Mouse (Mus musculus): ENCODE results near the gene Ifi208. TPM values are rescaled to one million over a fixed set of nuclear protein-coding genes. Genes with fewer than 3 reads are reported as not detected.
"Not testable (repeated sequence)": the region's sequence is repeated elsewhere in the genome, so short reads cannot be mapped to it uniquely, and the experiment has no call there.

The Ifi208 gene
- 0.92 and 0.99 TPM in 2 replicates for polyA plus RNA-seq (2012; rRNA removed)

GRCm38 (mm10) chr1:173673458-173674097 is at the start of gene Ifi208:
Ifi208 (plus strand) TSS chr1:173673675.
- not testable (repeated sequence) for DNase-seq (ENCODE audit: low read depth, low spot score)
- 39% methylated on average over 3 of the region's 3 CpGs for WGBS

GRCm38 (mm10) chr1:173624052-173624451 is 49.4 kb upstream of the Ifi208 start:
- WGBS: 88% methylated on average over 2 of the region's 2 CpGs

GRCm38 (mm10) chr1:173626686-173627085 is 46.8 kb upstream of the Ifi208 start:
- DNase-seq (ENCODE audit: low read depth, low spot score): no peak
- 63% methylated on average over 2 of the region's 2 CpGs for WGBS

More at GRCm38 (mm10) chr1:173624052-173624451, 49.4 kb upstream of the Ifi208 start:
- DNase-seq (ENCODE audit: low read depth, low spot score): no peak

- WGBS: 46% methylated on average over 2 of the region's 2 CpGs
- DNase-seq (ENCODE audit: low read depth, low spot score): not testable (repeated sequence)
Observed at GRCm38 (mm10) chr1:173630622-173631021, 42.9 kb upstream of the Ifi208 start, which contains the start of gene Ifi209. Ifi209 (plus strand) TSS chr1:173630917.

- WGBS: 80% methylated on average over 5 of the region's 5 CpGs
- no peak for DNase-seq (ENCODE audit: low read depth, low spot score)
Observed at GRCm38 (mm10) chr1:173633969-173634645, 39.4 kb upstream of the Ifi208 start.

- 72% methylated on average over 2 of the region's 2 CpGs for WGBS
- no peak for DNase-seq (ENCODE audit: low read depth, low spot score)
Observed at GRCm38 (mm10) chr1:173645393-173645792, 28.1 kb upstream of the Ifi208 start.

GRCm38 (mm10) chr1:173657973-173658372 is 15.5 kb upstream of the Ifi208 start:
- WGBS: 55% methylated on average over 4 of the region's 4 CpGs
- DNase-seq (ENCODE audit: low read depth, low spot score): no peak

- WGBS: 77% methylated on average over 1 of the region's 1 CpGs
- not testable (repeated sequence) for DNase-seq (ENCODE audit: low read depth, low spot score)
Observed at GRCm38 (mm10) chr1:173678605-173679004, 5.1 kb downstream of the Ifi208 start.

GRCm38 (mm10) chr1:173694270-173694669 is 20.8 kb downstream of the Ifi208 start:
- DNase-seq (ENCODE audit: low read depth, low spot score): no peak
- 81% methylated on average over 1 of the region's 1 CpGs for WGBS

GRCm38 (mm10) chr1:173733219-173733618 is 59.7 kb downstream of the Ifi208 start:
- no peak for DNase-seq (ENCODE audit: low read depth, low spot score)
- WGBS: 17% methylated on average over 7 of the region's 7 CpGs

GRCm38 (mm10) chr1:173735015-173735414 is 61.5 kb downstream of the Ifi208 start:
- DNase-seq (ENCODE audit: low read depth, low spot score): not testable (repeated sequence)
- WGBS: 88% methylated on average over 4 of the region's 4 CpGs

- DNase-seq (ENCODE audit: low read depth, low spot score): no peak
- WGBS: 57% methylated on average over 2 of the region's 2 CpGs
Observed at GRCm38 (mm10) chr1:173736986-173737385, 63.5 kb downstream of the Ifi208 start.

- no peak for DNase-seq (ENCODE audit: low read depth, low spot score)
Observed at GRCm38 (mm10) chr1:173740537-173740936, 67.1 kb downstream of the Ifi208 start.

- 61% methylated on average over 4 of the region's 4 CpGs for WGBS
- DNase-seq (ENCODE audit: low read depth, low spot score): no peak
Observed at GRCm38 (mm10) chr1:173741656-173742055, 68.2 kb downstream of the Ifi208 start, which contains the start of gene Ifi207. Ifi207 (minus strand) TSS chr1:173741747.

GRCm38 (mm10) chr1:173742262-173742661 is 68.8 kb downstream of the Ifi208 start:
- WGBS: 80% methylated on average over 1 of the region's 1 CpGs
- no peak for DNase-seq (ENCODE audit: low read depth, low spot score)

Other genes with a start within 250 kb of the Ifi208 start
- gene Ifi206, start 182.6 kb upstream of the Ifi208 start, polyA plus RNA-seq (2012; rRNA removed): 1.0 and 1.2 TPM in 2 replicates
- 0.02 TPM in 1 of 2 replicates, not detected in the other for gene Ifi214, start 137.7 kb upstream of the Ifi208 start, polyA plus RNA-seq (2012; rRNA removed)
- gene Ifi213, start 74.4 kb upstream of the Ifi208 start, polyA plus RNA-seq (2012; rRNA removed): 0.66 and 0.70 TPM in 2 replicates
- 0.57 and 0.69 TPM in 2 replicates for gene Ifi209, start 42.8 kb upstream of the Ifi208 start, polyA plus RNA-seq (2012; rRNA removed)
- gene Ifi207, start 68.1 kb downstream of the Ifi208 start, polyA plus RNA-seq (2012; rRNA removed): 1.1 and 2.4 TPM in 2 replicates
- gene Ifi204, start 93.3 kb downstream of the Ifi208 start, polyA plus RNA-seq (2012; rRNA removed): 0.41 and 0.51 TPM in 2 replicates
- 0.31 and 0.45 TPM in 2 replicates for gene Ifi211, start 239.4 kb downstream of the Ifi208 start, polyA plus RNA-seq (2012; rRNA removed)